Mouse (Mus musculus): ENCODE results near the gene Plcl1.

- TF ChIP-seq MAZ (IDR thresholded peaks at IDR 0.05; ENCODE audit: low read depth, low read length) (no peak), ELF1 (IDR thresholded peaks at IDR 0.05; ENCODE audit: low read depth, low read length) (no peak), PAX5 (IDR thresholded peaks at IDR 0.05; ENCODE audit: low read length) (no peak), CTCF (conservative IDR thresholded peaks at IDR 0.05 in 1 of 2, IDR thresholded peaks at IDR 0.05 in 1 of 2; ENCODE audit: low read depth in 2 of 2, low read length in 2 of 2) (no peak)
Observed at GRCm38 (mm10) chr1:55488261-55488660, 82.5 kb downstream of the Plcl1 start.

Measured in CH12.LX (cell line).